Mouse (Mus musculus): ENCODE measurements around the gene C1qbp. TPM values are rescaled to one million over a fixed set of nuclear protein-coding genes. Genes with fewer than 3 reads are reported as not detected.

C1qbp gene
- polyA plus RNA-seq, 1 experiment from 2014 or later, result 380 TPM

DNA sequence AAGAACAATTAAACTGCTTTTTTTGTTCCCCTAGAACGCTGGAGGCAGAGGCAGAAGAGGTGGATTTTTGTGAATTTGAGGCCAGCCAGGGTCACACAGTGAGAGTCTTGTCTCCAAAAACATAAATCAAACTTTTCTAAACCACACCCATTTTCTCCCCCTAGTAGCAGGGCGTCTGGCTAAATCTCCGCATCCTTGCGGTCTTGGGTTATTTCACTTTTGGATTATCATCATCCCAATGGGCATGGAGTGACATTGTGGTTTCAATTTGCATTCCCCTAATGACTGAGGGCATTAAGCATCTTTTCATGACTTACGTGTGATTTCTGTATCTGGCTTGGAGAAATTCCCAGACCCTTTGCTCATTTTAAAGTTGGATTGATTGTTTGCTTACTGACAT is 51.4 kb downstream of the C1qbp start:
- Histone ChIP-seq H3K4me1 (no peaks in the 10 kb centered on the region), H3K27me3 (replicated peaks) (no peaks in the 10 kb centered on the region), H3K4me3 (no peak overlapping the region), H3K4me2 (no peak overlapping the region), H3K27ac (no peak overlapping the region), H3K9me3 (replicated peaks) (no peaks in the 10 kb centered on the region), H3K36me3 (peaks cover 80% of the 10 kb centered on the region), H3K9ac (no peak overlapping the region)
- no peak for ATAC-seq
- 79% methylated on average over 5 of the region's 5 CpGs for WGBS (ENCODE audit: insufficient replicate concordance)

Other genes with a start within 250 kb of the C1qbp start
- 1.9 and 2.2 TPM in 2 replicates for gene Zfp3, start 218.8 kb downstream of the C1qbp start, polyA plus RNA-seq (2016; fragmentation: Nextera tagmentation; extraction: Ambion mirVana)
- gene Scimp, start 170.4 kb downstream of the C1qbp start, polyA plus RNA-seq (2016; fragmentation: Nextera tagmentation; extraction: Ambion mirVana), result 0.26 and 0.41 TPM in 2 replicates
- gene Rabep1, start 138.2 kb downstream of the C1qbp start, polyA plus RNA-seq (2016; fragmentation: Nextera tagmentation; extraction: Ambion mirVana), result 21.1 and 23.0 TPM in 2 replicates
- gene Nup88, start 13.1 kb downstream of the C1qbp start, polyA plus RNA-seq (2016; fragmentation: Nextera tagmentation; extraction: Ambion mirVana), result 81.9 and 87.2 TPM in 2 replicates
- 104 and 105 TPM in 2 replicates for gene Rpain, start 12.8 kb downstream of the C1qbp start, polyA plus RNA-seq (2016; fragmentation: Nextera tagmentation; extraction: Ambion mirVana)
- 15.3 and 16.3 TPM in 2 replicates for gene Dhx33, start 21.4 kb upstream of the C1qbp start, polyA plus RNA-seq (2016; fragmentation: Nextera tagmentation; extraction: Ambion mirVana)
- 29.3 and 31.4 TPM in 2 replicates for gene Mis12, start 36.6 kb upstream of the C1qbp start, polyA plus RNA-seq (2016; fragmentation: Nextera tagmentation; extraction: Ambion mirVana)
- 34.8 and 41.4 TPM in 2 replicates for gene Derl2, start 36.8 kb upstream of the C1qbp start, polyA plus RNA-seq (2016; fragmentation: Nextera tagmentation; extraction: Ambion mirVana)
- 12.9 and 14.1 TPM in 2 replicates for gene 6330403K07Rik, start 50.5 kb upstream of the C1qbp start, polyA plus RNA-seq (2016; fragmentation: Nextera tagmentation; extraction: Ambion mirVana)
- gene Nlrp1a, start 161.7 kb upstream of the C1qbp start, polyA plus RNA-seq (2016; fragmentation: Nextera tagmentation; extraction: Ambion mirVana), result 0.10 and 0.12 TPM in 2 replicates
- 0.06 TPM in 1 of 2 replicates, not detected in the other for gene Nlrp1b, start 247.7 kb upstream of the C1qbp start, polyA plus RNA-seq (2016; fragmentation: Nextera tagmentation; extraction: Ambion mirVana)

Measured in liver, embryonic 12.5 days (tissue).